Mouse (Mus musculus): ENCODE measurements around the gene Naa30.
"Not testable (repeated sequence)": the region's sequence is repeated elsewhere in the genome, so short reads cannot be mapped to it uniquely, and the experiment has no call there.

Naa30 gene

DNA sequence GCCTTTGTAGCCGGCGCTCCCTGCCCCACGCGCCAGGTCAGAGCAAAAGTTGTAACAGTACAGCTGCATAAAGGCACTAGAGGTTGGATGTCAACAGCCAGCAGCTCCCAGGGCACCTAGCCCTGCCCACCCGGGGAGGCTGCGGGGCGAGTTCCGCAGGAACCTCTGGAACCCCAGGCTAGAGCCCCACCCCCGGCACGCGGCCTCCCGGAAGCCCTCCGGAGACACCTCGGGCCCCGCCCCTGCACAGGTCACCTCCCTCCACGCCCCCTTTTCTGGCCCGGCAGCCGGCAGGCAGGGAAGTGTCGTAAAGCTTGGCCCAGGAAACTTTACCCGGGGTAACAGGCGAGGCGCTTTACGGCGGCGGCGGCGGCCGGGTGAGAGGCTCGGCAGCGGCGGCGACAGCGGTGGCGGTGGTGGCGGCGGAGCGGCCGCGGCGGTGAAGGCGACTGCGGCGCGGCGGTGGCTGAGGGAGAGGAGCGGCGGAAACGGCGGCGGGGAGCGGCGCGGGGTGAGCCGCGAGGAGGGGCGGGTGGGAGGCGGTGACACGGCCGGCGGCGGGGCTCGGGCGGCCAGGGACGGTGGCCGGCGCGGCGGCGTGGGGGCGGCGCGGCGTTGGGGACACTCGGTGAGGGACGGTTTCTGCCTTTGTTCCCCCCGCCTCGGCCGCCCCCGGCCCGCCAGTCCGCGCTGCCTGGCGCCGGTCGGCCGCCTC lies at the start of gene Naa30:
TSS of gene Naa30 (plus strand) at position 360 of the 715 bp plus-strand sequence.
- peak; percentile 97 for DNase-seq

DNA sequence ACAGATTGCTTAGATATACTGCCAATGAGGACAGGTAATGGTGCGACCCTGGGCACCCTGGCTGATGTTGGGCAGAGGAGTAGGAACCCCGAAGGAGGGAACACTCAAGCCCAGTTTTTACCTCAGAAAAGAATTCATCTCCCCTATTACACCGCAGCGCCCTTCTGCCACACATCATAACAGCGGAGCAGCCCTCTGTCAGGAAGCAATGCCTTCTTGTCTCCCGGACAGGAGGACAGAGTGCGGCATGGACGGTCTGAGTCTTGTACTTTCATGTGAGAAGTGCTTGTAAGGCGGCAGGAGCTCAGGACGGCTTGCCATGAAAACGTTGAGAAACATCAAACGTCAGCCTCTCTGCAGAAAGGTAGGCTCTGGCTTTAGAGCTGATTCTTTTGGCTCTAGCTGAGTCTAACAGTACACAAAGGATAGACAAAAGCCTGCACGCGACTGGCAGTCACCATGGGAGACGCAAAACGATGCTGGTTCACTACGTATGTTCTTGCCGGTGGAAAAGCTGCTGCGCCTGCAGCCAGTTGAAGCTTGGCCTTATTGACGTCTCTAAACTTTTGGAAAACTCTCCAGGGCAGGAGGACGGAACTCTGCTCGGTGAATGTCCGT lies 44.8 kb upstream of the Naa30 start:
- DNase-seq, result no peak

DNA sequence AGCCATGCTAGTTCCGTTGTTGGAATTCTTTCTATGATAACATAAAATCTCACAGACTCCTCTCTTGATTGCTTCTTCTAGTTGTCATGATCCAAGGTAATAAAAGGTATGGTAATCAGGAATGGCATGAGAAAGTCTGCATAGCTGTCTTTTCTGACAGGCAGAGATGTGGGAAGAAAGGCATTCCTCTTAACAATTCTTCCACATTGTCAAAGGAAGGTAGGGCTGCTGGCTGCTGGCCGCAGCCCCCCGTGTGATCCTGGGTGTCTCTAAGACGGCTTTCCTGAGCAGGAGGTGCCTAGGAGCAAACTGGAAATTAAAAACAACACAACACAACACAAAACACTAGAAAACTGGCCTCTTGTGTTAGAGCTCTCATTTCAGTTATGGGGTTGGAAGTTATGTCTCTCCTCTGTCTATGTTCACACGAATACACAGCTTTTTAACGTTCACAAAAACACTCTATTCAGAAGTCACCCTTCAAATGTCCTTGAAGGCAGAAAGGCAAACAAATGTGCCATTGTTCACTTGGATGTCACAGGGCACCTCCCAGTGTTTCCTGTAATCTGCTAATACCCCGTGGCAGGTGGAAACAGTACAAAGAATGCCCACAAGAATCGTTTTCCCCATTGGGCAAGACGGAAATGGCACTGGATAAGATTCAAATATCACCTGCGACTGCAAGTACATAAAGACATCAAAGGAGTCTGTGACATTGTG lies 43.3 kb upstream of the Naa30 start:
- no peak for DNase-seq

DNA sequence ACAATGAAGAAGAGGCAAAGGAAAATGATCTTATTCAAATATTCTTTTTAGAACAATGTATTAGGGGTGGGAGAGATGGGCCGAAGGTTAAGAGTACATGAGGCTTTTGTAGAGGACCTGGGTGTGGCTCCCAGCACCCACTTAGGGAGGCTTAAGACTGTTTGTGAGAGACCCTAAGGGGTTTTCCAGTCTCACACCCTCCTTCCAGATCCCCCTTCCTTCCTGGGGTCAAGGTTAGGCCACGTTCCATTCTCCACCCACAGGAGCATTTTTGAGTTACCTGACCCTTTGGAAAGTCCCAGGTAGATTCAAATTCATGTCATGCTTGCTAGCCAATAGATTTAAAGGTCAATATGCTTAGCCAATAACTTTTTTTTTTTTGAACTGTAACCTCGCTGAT lies 39.6 kb upstream of the Naa30 start:
- no peak for DNase-seq

DNA sequence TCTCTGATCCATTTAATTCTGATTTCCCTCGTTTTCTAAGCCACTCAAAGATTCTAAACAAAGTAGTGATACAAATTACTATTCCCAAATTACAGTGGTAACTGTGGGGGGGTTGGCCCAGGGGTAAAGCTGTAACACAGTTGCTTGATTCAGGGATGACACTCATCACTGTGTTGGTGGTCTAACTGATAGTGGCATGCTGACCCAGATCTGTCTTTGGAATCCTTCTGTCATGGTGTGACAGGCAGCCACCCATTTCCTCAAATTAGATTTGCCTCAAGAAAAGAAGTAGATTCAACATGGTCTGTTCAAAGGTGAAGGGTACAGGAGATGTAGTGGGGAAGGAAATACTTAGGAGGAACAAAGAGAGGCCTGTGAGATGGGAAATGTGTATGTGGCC lies 33.9 kb upstream of the Naa30 start:
- DNase-seq, result no peak

DNA sequence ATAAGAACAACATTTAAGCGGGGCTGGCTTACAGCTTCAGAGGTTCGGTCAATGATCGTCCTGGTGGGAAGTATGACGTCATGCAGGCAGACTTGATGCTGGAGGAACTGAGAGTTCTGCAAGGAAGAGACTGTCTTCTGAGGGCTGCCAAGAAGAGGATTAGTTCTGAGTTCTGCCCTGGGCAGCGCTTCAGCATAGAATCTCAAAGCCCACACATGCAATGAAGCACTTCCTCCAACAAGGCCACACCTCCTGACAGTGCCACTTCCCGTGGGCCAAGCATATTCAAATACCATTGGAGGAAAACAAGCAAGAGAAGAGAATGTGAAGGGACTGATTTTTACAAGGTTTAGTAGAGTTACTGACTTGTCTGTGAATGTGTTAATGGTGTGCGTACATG lies 31.3 kb upstream of the Naa30 start:
- no peak for DNase-seq

DNA sequence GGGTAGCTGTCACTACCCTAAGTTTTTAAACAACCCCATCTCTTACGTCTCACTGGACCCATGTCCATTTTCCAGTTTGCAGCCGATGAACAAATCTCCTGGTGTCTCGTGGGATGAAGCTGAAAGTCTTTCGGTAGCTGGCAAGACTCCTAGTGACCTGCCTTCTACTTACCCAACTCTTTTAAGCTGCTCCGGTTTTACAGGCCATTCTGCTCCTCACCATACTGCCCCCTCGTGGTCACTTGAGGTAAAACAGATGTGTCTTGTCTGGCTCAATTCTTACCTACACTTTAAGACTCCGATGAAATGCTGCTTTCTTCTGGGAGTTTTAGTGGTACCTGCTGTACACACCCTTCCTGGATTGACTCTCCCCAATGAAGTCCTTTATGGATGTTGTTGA lies 18.2 kb upstream of the Naa30 start:
- peak; percentile 43 for DNase-seq

GRCm38 (mm10) chr14:49155572-49155971 lies 16.5 kb upstream of the Naa30 start:
- DNase-seq, result no peak

GRCm38 (mm10) chr14:49158143-49158925 lies 13.7 kb upstream of the Naa30 start:
- no peak for DNase-seq

DNA sequence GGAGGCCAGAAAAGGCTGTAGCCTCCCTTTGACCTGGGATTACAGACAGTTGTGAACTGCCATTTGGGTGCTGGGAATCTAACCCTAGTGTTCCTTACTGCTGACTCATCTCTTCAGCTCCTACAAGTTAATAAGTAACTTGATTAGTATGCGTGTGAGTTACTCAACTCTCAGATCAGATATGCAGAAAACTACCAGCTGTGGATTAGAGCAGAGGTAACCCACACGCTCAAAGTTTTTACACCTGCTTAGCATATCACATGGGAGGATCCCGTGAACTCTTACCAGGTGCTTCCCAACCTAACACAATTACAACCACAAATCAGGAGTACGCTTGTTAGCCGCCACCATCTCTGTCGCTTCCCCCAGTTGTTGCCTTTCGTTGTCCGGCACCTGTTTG lies 740 bp upstream of the Naa30 start:
- DNase-seq, result peak; percentile 5

- DNase-seq, result peak; percentile 66
These were observed 559 bp downstream of the Naa30 start for GRCm38 (mm10) chr14:49172582-49172988.

GRCm38 (mm10) chr14:49173290-49174135 lies 1.5 kb downstream of the Naa30 start:
- DNase-seq, result peak; percentile 8

GRCm38 (mm10) chr14:49179736-49180135 lies 7.7 kb downstream of the Naa30 start:
- DNase-seq, result no peak

DNA sequence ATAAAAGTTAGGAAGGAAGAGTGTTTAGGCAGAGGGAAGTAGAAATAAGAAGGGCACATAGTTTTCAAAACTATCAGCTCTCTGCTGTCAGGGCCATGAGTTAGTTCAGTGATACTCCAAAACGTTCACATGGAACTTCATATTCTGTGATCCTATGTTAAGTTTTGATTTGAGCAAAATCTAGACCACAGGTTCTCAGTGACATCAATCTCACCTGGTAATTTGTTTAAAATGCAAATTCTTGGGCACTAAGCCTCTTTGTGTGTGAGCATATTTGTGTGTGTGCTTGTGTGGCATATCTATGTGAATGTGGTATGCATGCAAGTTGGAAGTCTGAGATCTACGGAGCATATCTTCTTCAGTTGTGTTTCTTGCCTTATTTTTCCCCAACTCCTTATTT lies 14.2 kb downstream of the Naa30 start:
- DNase-seq, result no peak

GRCm38 (mm10) chr14:49197031-49197527 lies 25.1 kb downstream of the Naa30 start:
- DNase-seq, result no peak

- no peak for DNase-seq
These were observed 29.2 kb downstream of the Naa30 start for GRCm38 (mm10) chr14:49201073-49201778.

- DNase-seq, result not testable (repeated sequence)
These were observed 38.2 kb downstream of the Naa30 start for GRCm38 (mm10) chr14:49210215-49210614.

DNA sequence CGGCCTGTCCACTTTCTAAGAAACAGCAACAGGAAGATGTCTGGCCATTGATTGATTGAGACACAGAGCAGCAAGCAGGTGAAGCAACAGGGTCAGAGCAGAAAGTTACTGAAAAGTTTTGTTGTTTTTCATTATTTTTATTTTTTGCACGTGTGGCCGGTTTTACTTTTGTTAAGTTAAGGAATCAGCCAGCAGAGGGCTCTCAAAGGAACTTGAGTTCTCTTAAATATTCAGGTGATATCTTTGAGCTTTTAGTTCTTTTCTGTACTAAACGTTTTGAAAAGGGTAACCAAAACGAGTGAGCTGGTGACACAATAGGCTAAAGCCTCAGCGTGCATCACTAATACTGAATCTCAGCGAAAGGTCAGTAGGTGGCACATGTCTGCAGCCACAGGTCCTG lies 46.7 kb downstream of the Naa30 start:
- no peak for DNase-seq

GRCm38 (mm10) chr14:49219466-49220022 lies 47.5 kb downstream of the Naa30 start:
- DNase-seq, result not testable (repeated sequence)

GRCm38 (mm10) chr14:49221771-49222170 lies 49.7 kb downstream of the Naa30 start:
- DNase-seq, result no peak

DNA sequence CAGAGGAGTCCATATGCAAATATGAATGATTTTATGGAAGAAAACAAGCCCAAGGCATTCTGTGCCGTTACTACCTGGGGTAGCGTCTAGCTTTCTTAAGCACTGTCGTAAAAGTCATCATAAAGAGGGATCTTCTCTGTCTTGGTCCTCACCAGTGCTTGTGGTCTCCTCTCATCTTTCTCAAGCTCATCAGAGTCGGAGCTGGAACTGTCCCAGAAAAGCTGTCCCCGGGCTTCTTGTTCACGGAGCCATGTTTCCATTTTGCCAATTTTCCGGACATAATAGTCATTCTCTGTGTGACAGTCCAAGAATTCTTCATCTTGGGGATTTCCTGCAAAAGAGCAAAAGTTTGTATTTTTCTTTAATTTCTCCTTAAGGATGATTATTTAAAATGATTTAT lies 54.4 kb downstream of the Naa30 start:
- no peak for DNase-seq
